Mouse (Mus musculus): ENCODE results near the gene Xpo1.

- TF ChIP-seq CTCF (IDR thresholded peaks at IDR 0.05; ENCODE audit: borderline replicate concordance, insufficient read depth, low read length) = no peak
- no peak for TF ChIP-seq POLR2A (IDR thresholded peaks at IDR 0.05; ENCODE audit: low read depth, low read length)
Measured at GRCm38 (mm10) chr11:23275780-23276179, 19.9 kb downstream of the Xpo1 start.
